Mouse (Mus musculus): ENCODE data around the gene Trpc5. TPM values are rescaled to one million over a fixed set of nuclear protein-coding genes. Genes with fewer than 3 reads are reported as not detected.

Gene Trpc5
- total RNA-seq, 2 experiments from 2014 or later, result 17.7 to 19.8 TPM

DNA sequence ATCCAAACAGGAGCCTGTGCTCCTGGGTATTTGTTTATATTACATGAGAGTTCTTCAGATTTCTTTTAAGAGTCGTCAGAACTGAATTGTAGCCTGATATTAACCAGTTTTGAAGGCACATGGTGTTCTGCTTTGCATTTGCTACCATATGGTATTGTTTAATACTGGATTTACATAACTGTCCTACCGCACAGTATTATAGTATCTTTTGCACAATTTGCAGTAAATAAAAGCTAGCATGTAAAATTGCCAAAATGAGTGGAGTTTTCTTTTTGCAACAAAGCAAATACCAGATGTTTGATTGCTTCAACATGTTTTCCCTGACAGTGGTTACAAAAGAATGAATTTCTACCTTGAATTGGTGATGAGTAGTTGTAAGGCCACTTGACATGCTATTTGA, 313.8 kb downstream of the Trpc5 start:
- no peak for DNase-seq (ENCODE audit: low spot score in 2 of 2)
- intact Hi-C loops (cut with DNase I), result no loop called here

DNA sequence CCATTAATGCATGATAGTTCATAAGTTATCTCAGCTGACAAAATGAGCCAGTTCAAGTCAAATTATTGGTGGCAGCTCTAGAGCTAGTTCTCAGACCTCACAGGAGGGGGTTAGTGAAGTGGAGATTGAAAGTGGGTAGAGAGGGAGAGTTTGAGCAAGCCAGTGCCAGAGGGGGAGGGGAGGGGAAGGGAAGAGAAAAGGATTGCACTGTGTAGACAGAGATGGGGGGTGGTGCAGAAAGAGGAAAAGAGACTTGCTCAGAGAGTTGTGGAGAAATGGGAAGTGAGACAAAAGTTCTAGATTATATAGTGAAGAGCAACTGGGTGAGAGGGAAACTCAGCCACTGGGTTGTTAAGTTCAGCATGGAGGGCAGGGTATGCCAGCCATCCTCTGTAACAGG, 349.6 kb downstream of the Trpc5 start:
- intact Hi-C loops (cut with DNase I), result no loop called here

GRCm38 (mm10) chrX:144337938-144338337, 350.0 kb downstream of the Trpc5 start:
- no peak for DNase-seq (ENCODE audit: low spot score in 2 of 2)
- intact Hi-C loops (cut with DNase I), result no loop called here

More for the DNA sequence above, 349.6 kb downstream of the Trpc5 start:
- no peak for DNase-seq (ENCODE audit: low spot score in 2 of 2)

DNA sequence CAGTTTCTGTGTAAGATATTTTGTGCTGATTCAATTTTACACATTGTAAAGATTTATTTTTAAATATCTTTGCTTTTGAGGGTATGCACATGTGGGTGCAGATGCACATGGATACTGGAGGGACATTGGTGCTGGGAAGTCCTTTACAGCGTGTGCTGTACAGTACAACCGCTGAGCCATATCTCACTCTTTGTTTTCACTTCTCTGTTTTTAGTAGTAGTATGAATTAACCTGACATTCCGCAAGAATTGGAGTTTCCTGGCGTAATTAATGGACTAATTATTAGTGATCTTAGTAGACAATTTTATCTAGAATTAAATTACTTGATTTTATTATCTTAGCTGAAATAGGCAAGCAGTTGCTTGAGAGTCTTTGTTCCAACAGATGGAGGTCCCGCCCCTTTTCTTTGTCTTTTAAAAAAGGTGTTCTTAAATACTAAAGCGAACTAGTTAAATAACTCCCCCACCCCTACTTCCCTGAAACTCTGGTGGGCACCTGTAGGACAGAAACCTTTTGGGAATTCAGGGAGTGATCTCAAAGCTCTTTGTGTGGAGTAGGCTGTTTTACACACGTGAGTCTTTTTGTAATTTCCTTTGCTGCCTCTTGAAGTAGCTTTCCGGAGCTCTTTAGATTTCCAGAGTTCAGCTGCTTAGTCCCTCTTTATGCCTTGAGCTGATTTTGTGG, 352.5 kb downstream of the Trpc5 start:
- intact Hi-C loops (cut with DNase I), result no loop called here
- no peak for DNase-seq (ENCODE audit: low spot score in 2 of 2)

Other genes starting within 250 kb of the Trpc5 start
- not detected for gene Trpc5os, start 231.6 kb downstream of the Trpc5 start, total RNA-seq (2021)
- gene Rtl4, start 727 bp upstream of the Trpc5 start, total RNA-seq (2021), result 1 to 10 TPM; 2.6 to 3.3 TPM

Measured in left cerebral cortex, postnatal 25 days (tissue).